Mouse (Mus musculus): Measurements from ENCODE around the gene Arsb.

- TF ChIP-seq EP300 (IDR thresholded peaks at IDR 0.05; ENCODE audit: low read depth) (no peak), CTCF (IDR thresholded peaks at IDR 0.05; ENCODE audit: low read depth) (no peak)
Observed at GRCm38 (mm10) chr13:93815128-93815527, 43.7 kb downstream of the Arsb start.

All from liver, postnatal 0 days (tissue).